Mouse (Mus musculus) Patski (cell line): ENCODE measurements around the gene Tstd2. TPM values are rescaled to one million over a fixed set of nuclear protein-coding genes. Genes with fewer than 3 reads are reported as not detected.

ENCODE experiments used
- ATAC-seq: fragments of 100-300 bp; one replicate; pipeline ENCODE4 v1.8.0; 2021
- CTCF ChIA-PET: fragments of 350-600 bp; sonication (Branson Sonifier 250); formaldehyde crosslinking; loops from one replicate; lab custom pipeline; 2022; ENCODE audit warnings: inconsistent platforms; lab: Charles Lee
- POLR2A ChIA-PET: fragments of 350-600 bp; sonication (Branson Sonifier 250); formaldehyde crosslinking; loops from one replicate; lab custom pipeline; 2022; ENCODE audit warnings: antibody characterized with exemption, inconsistent platforms; lab: Charles Lee
- DNase-seq: peaks from one replicate; pipeline ENCODE4 v3.0.0-alpha.2; 2011; ENCODE audit warnings: low read depth, low spot score
- H3K27me3 ChIP-seq: fragments of 371-371 bp; one replicate; pipeline ENCODE4 v1.5.1; 2021
- CTCF ChIP-seq: fragments of 100-300 bp; IDR thresholded peaks from one replicate; pipeline ENCODE4 v1.5.1; 2021
- in situ Hi-C: fragments of 300-500 bp; cut with MboI; formaldehyde crosslinking; loops from 3 replicates; pipeline ENCODE4 v1.11.1; 2018; ENCODE audit warnings: low pct_unique_long_range_greater_than_20kb, mixed read lengths
- polyA plus RNA-seq: library from polyadenylated mRNA; unstranded; gene quantifications from one replicate; pipeline ENCODE4 v1.2.3, GENCODE M21; 2021

Tstd2 gene
- polyA plus RNA-seq, 1 experiment from 2014 or later, result 17.9 TPM

GRCm38 (mm10) chr4:46064961-46065360, 73.5 kb downstream of the Tstd2 start:
- H3K27me3 ChIP-seq, result no peaks in the 10 kb centered on the region
- ATAC-seq, result no peak
- TF ChIP-seq CTCF, result no peak
- ChIA-PET POLR2A (no interaction called here), CTCF (interaction anchor here (0.8 to 2.0 kb wide), 2 partner anchors 9 to 43 kb away, joined by 3 to 6 read pairs; no protein-coding TSS in a partner anchor)
- in situ Hi-C loops, result no loop called here
- no peak for DNase-seq

Other genes with a start within 250 kb of the Tstd2 start
- gene Ccdc180, start 248.4 kb downstream of the Tstd2 start, polyA plus RNA-seq, result not detected
- gene Tdrd7, start 173.4 kb downstream of the Tstd2 start, polyA plus RNA-seq, result 23.2 TPM
- gene Tmod1, start 99.8 kb downstream of the Tstd2 start, polyA plus RNA-seq, result 14.7 TPM
- gene Ncbp1, start 81 bp downstream of the Tstd2 start, polyA plus RNA-seq, result 51.0 TPM
- gene Xpa, start 57.6 kb upstream of the Tstd2 start, polyA plus RNA-seq, result 29.1 TPM
- not detected for gene Foxe1, start 204.9 kb upstream of the Tstd2 start, polyA plus RNA-seq